Mouse (Mus musculus) megakaryocyte-erythroid progenitor cell, adult 5 weeks (primary cell): Measurements from ENCODE around the gene Clic4. TPM values are rescaled to one million over a fixed set of nuclear protein-coding genes. Genes with fewer than 3 reads are reported as not detected.

ENCODE experiments used
- polyA plus RNA-seq: library from polyadenylated mRNA; stranded (reverse); fragments of >175 nt; gene quantifications from 2 replicates; pipeline ENCODE4 v1.2.3, GENCODE M21; 2012

Gene Clic4
- polyA plus RNA-seq, result 12.6 and 15.4 TPM in 2 replicates

DNA sequence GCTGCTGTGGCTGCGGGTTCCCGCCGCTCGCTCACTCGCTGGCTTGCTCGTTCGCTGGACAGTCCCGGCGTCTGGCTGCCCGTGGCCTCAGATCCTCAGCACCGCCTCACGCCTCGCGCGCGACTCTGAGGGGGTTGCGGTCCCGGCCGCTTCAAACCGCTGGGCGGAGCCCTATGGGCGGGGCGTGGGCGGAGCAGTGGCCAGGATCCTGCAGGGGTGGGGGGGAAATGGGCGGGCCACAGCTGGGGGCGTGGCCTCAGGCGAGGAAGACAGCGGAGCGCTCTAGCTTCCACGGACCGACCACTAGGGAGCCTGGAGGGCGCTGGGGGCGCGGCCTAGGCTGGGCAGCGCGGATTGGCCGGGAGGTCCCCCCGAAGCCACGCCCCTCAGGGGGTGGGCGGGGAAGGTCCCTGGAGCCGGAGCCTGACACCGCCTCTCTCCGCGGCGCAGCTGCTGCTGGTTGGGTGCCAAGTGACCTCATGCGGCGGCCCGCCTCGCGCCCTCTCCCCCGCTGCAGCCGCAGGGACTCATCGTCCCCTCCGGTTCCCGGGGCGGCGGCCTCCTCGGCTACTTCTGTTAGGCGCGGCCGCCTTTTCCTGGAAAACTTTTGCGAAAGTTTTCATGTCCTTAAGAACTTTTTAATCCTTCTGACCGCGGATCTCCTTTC, at the start of gene Clic4:
TSS of gene Clic4 (minus strand) at position 175 of the 667 bp plus-strand sequence.

Other genes with a start within 250 kb of the Clic4 start
- 342 and 401 TPM in 2 replicates for gene Runx3, start 152.2 kb downstream of the Clic4 start, polyA plus RNA-seq
- gene Srrm1, start 80.5 kb upstream of the Clic4 start, polyA plus RNA-seq, result 418 and 462 TPM in 2 replicates
- gene Ncmap, start 125.4 kb upstream of the Clic4 start, polyA plus RNA-seq, result 0.36 TPM in 1 of 2 replicates, not detected in the other
- 10.1 and 11.5 TPM in 2 replicates for gene Rcan3, start 161.0 kb upstream of the Clic4 start, polyA plus RNA-seq
- gene Stpg1, start 222.0 kb upstream of the Clic4 start, polyA plus RNA-seq, result 0.21 and 0.25 TPM in 2 replicates
- 27.8 and 31.4 TPM in 2 replicates for gene Nipal3, start 222.2 kb upstream of the Clic4 start, polyA plus RNA-seq